In genomic region chr7:74423928-74424850, GRCm38 (mm10) we compare ENCODE assay signal across 9 mouse cellular contexts.
DNase-seq lines count a peak whose midpoint lies in the region; ATAC-seq and TF ChIP-seq lines count a peak whose summit lies in the region.
"Had no signal": no experiment of that assay in that cellular context is flagged by ENCODE, and none has a peak within 500 bp of the region (broad histone marks: within the 10 kb centered on the region; RNA-seq: fewer than 3 reads in every experiment).

No protein-coding gene starts in this region.

- no peak overlapping the region for H3K4me2 ChIP-seq in heart, embryonic 12.5 days
- H3K4me2 ChIP-seq in neural tube, embryonic 15.5 days = no peak overlapping the region

- TF ChIP-seq POLR2A in heart, adult 2 months (IDR thresholded peaks at IDR 0.05; ENCODE audit: insufficient read depth, low read depth, low read length) = no peak

- H3K9ac ChIP-seq in heart, adult 2 months (ENCODE audit: low read depth, low read length) = peak overlapping the region; percentile 9; the same call in 1 of the 2 replicates
- no peak overlapping the region for H3K9ac ChIP-seq in heart, embryonic 12.5 days
- no peak overlapping the region for H3K9ac ChIP-seq in neural tube, embryonic 15.5 days (replicated peaks)

- H3K79me2 ChIP-seq in heart, adult 2 months (replicated peaks; ENCODE audit: control insufficient read depth, insufficient read depth, low read length) = no peaks in the 10 kb centered on the region

- peak in 1 of 2 experiments; percentile 34 for DNase-seq in heart, adult 2 months
- peak; percentile 28 for DNase-seq in Muller cell, postnatal 12 days (ENCODE audit: inconsistent ontology term)
- peak; percentile 45 for DNase-seq in fat pad, adult 2 months (ENCODE audit: extremely low read depth, low read depth, low spot score)
- DNase-seq in kidney, postnatal 10 days = peak; percentile 58
- no peak for DNase-seq in urinary bladder, postnatal 10 days (ENCODE audit: low spot score)
- DNase-seq in embryo, embryonic 10 days (ENCODE audit: low spot score) = no peak

- ATAC-seq in heart, embryonic 12.5 days (ENCODE audit: insufficient number of reproducible peaks, low FRiP score) = no peak
- ATAC-seq in neural tube, embryonic 15.5 days (ENCODE audit: low FRiP score) = peak; percentile 47; the same call in 1 of the 2 replicates

- peaks cover 21% of the 10 kb centered on the region for H3K4me1 ChIP-seq in heart, adult 2 months (ENCODE audit: control insufficient read depth, insufficient read depth, low read length)
- H3K4me1 ChIP-seq in heart, embryonic 12.5 days (replicated peaks) = peaks cover 67% of the 10 kb centered on the region
- H3K4me1 ChIP-seq in neural tube, embryonic 15.5 days = peaks cover 31% of the 10 kb centered on the region

- no peaks in the 10 kb centered on the region for H3K27me3 ChIP-seq in heart, adult 2 months (ENCODE audit: control insufficient read depth, insufficient read depth, low read length)
- no peaks in the 10 kb centered on the region for H3K27me3 ChIP-seq in heart, embryonic 12.5 days (replicated peaks)
- H3K27me3 ChIP-seq in neural tube, embryonic 15.5 days (replicated peaks) = 0 out of 2 replicates have a peak, but pooled peaks cover 3% of the 10 kb centered on the region

- TF ChIP-seq EP300 in heart, adult 2 months (IDR thresholded peaks at IDR 0.05; ENCODE audit: insufficient read depth, low read depth, low read length) = 0 out of 2 replicates have a peak, but pooled peaks have one; percentile 41

- no peaks in the 10 kb centered on the region; the same call in 1 of the 2 replicates for H3K36me3 ChIP-seq in heart, adult 2 months (ENCODE audit: control insufficient read depth, insufficient read depth, low read length)
- no peaks in the 10 kb centered on the region for H3K36me3 ChIP-seq in heart, embryonic 12.5 days
- H3K36me3 ChIP-seq in neural tube, embryonic 15.5 days = no peaks in the 10 kb centered on the region

- H3K4me3 ChIP-seq in heart, adult 2 months = no peak overlapping the region
- no peak overlapping the region for H3K4me3 ChIP-seq in heart, embryonic 12.5 days
- no peak overlapping the region for H3K4me3 ChIP-seq in neural tube, embryonic 15.5 days (replicated peaks)

- WGBS in heart, adult 2 months = 55% methylated on average over 9 of the region's 9 CpGs
- 74% methylated on average over 9 of the region's 9 CpGs for WGBS in heart, embryonic 12.5 days
- WGBS in neural tube, embryonic 15.5 days = 34% methylated on average over 9 of the region's 9 CpGs

- no peaks in the 10 kb centered on the region for H3K9me3 ChIP-seq in heart, embryonic 12.5 days (replicated peaks)
- H3K9me3 ChIP-seq in neural tube, embryonic 15.5 days (replicated peaks) = no peaks in the 10 kb centered on the region

- peak overlapping the region; percentile 86 for H3K27ac ChIP-seq in heart, adult 2 months
- no peak overlapping the region for H3K27ac ChIP-seq in heart, embryonic 12.5 days (ENCODE audit: poor library complexity, severe bottlenecking)
- H3K27ac ChIP-seq in neural tube, embryonic 15.5 days (replicated peaks) = 0 out of 2 replicates have a peak overlapping the region, but pooled peaks have one; percentile 9
- H3K27ac ChIP-seq: macrophage had no signal

- intact Hi-C loops in heart, adult 2 months (cut with DNase I) = loop anchor here (2.0 kb wide), 4 partner anchors 35 to 131 kb away; partner anchors contain the start of gene Slco3a1

- TF ChIP-seq CTCF in heart, adult 2 months (IDR thresholded peaks at IDR 0.05) = peak; percentile 70

Comparison
In these comparisons a context has a peak if more than half of its experiments do, and no peak if none do; other contexts are left out.
1. DNase-seq: peak in Muller cell, postnatal 12 days (single experiment), fat pad, adult 2 months (single experiment) and kidney, postnatal 10 days (single experiment); none in urinary bladder, postnatal 10 days (single experiment) and embryo, embryonic 10 days (single experiment).